Mouse (Mus musculus) G1E (cell line): ENCODE data around the gene Mrpl18.

Source experiments
- CTCF ChIP-seq: IDR thresholded peaks from 2 replicates; pipeline ENCODE4 v1.5.1; 2012; ENCODE audit warnings: low read depth, low read length, inconsistent platforms, mixed read lengths
- GATA1 ChIP-seq: IDR thresholded peaks from 2 replicates; pipeline ENCODE4 v1.6.1; 2012; ENCODE audit warnings: borderline replicate concordance, low read length, inconsistent platforms, mixed read lengths
- GATA2 ChIP-seq: IDR thresholded peaks from 2 replicates; pipeline ENCODE4 v1.6.1; 2012; ENCODE audit warnings: low read depth, low read length, inconsistent platforms, borderline replicate concordance
- TAL1 ChIP-seq: conservative IDR thresholded peaks from 2 replicates; pipeline ENCODE4 v1.6.1; 2012; ENCODE audit warnings: low read depth, low read length, inconsistent platforms, mixed read lengths

- TF ChIP-seq CTCF (no peak), TAL1 (no peak), GATA1 (no peak), GATA2 (no peak)
Measured at GRCm38 (mm10) chr17:12915881-12916583, at the start of gene Mrpl18.
